Comparison of ENCODE assay signal across 12 mouse cellular contexts in genomic region chr10:3858437-3858836, GRCm38 (mm10).
DNase-seq lines count a peak whose midpoint lies in the region; ATAC-seq and TF ChIP-seq lines count a peak whose summit lies in the region.
"Had no signal": no experiment of that assay in that cellular context is flagged by ENCODE, and none has a peak within 500 bp of the region (broad histone marks: within the 10 kb centered on the region; RNA-seq: fewer than 3 reads in every experiment).

No protein-coding gene starts in this region.

- H3K9ac ChIP-seq in lung, embryonic 14.5 days = no peak overlapping the region
- no peak overlapping the region for H3K9ac ChIP-seq in lung, postnatal 0 days (replicated peaks; ENCODE audit: low read depth)
- no peak overlapping the region for H3K9ac ChIP-seq in forebrain, postnatal 0 days
- H3K9ac ChIP-seq in midbrain, embryonic 13.5 days (replicated peaks) = no peak overlapping the region
- H3K9ac ChIP-seq in heart, embryonic 12.5 days = no peak overlapping the region
- H3K9ac ChIP-seq: stomach, embryonic 15.5 days had no signal

- no peak for TF ChIP-seq CTCF in lung, embryonic 14.5 days (IDR thresholded peaks at IDR 0.05; ENCODE audit: low read depth)
- TF ChIP-seq CTCF in lung, postnatal 0 days (IDR thresholded peaks at IDR 0.05) = no peak
- no peak for TF ChIP-seq CTCF in forebrain, postnatal 0 days (IDR thresholded peaks at IDR 0.05; ENCODE audit: low read depth)

- no peaks in the 10 kb centered on the region for H3K27me3 ChIP-seq in lung, embryonic 14.5 days (ENCODE audit: insufficient read depth, low read length)
- H3K27me3 ChIP-seq in lung, postnatal 0 days (replicated peaks; ENCODE audit: insufficient read depth, low read length) = no peaks in the 10 kb centered on the region
- H3K27me3 ChIP-seq in forebrain, postnatal 0 days (ENCODE audit: insufficient read depth, low read length) = no peaks in the 10 kb centered on the region
- H3K27me3 ChIP-seq in midbrain, embryonic 13.5 days = no peaks in the 10 kb centered on the region
- H3K27me3 ChIP-seq in heart, embryonic 12.5 days (replicated peaks) = no peaks in the 10 kb centered on the region; the same call in 1 of the 2 replicates
- H3K27me3 ChIP-seq: stomach, embryonic 15.5 days had no signal

- no peak for DNase-seq in lung, embryonic 14.5 days
- no peak for DNase-seq in lung, postnatal 0 days (ENCODE audit: low spot score)
- peak; percentile 22 for DNase-seq in forebrain, postnatal 0 days
- no peak for DNase-seq in thymus, adult 18-20 months
- no peak for DNase-seq in thymus, postnatal 25 days
- DNase-seq: B cell, adult 2 months; right cerebral cortex, postnatal 14 days had no signal

- no peak overlapping the region for H3K4me3 ChIP-seq in lung, embryonic 14.5 days (ENCODE audit: low read depth, low read length)
- no peak overlapping the region for H3K4me3 ChIP-seq in lung, postnatal 0 days (ENCODE audit: low read depth, low read length)
- H3K4me3 ChIP-seq in forebrain, postnatal 0 days (ENCODE audit: low read depth, low read length) = no peak overlapping the region
- no peak overlapping the region for H3K4me3 ChIP-seq in midbrain, embryonic 13.5 days (replicated peaks)
- H3K4me3 ChIP-seq in heart, embryonic 12.5 days = no peak overlapping the region
- H3K4me3 ChIP-seq: myocyte; stomach, embryonic 15.5 days had no signal

- TF ChIP-seq EP300 in lung, postnatal 0 days (IDR thresholded peaks at IDR 0.05) = no peak

- peaks cover 17% of the 10 kb centered on the region for H3K4me1 ChIP-seq in lung, embryonic 14.5 days (ENCODE audit: insufficient read depth)
- no peaks in the 10 kb centered on the region for H3K4me1 ChIP-seq in lung, postnatal 0 days (ENCODE audit: insufficient read depth, low read depth, low read length)
- H3K4me1 ChIP-seq in forebrain, postnatal 0 days (ENCODE audit: insufficient read depth) = 0 out of 2 replicates have a peak, but pooled peaks cover 3% of the 10 kb centered on the region
- peaks cover 37% of the 10 kb centered on the region for H3K4me1 ChIP-seq in midbrain, embryonic 13.5 days (replicated peaks)
- H3K4me1 ChIP-seq in heart, embryonic 12.5 days (replicated peaks) = peaks cover 15% of the 10 kb centered on the region

- no peaks in the 10 kb centered on the region for H3K36me3 ChIP-seq in lung, embryonic 14.5 days (ENCODE audit: insufficient read depth)
- no peaks in the 10 kb centered on the region for H3K36me3 ChIP-seq in lung, postnatal 0 days (ENCODE audit: insufficient read depth, low read length)
- no peaks in the 10 kb centered on the region for H3K36me3 ChIP-seq in forebrain, postnatal 0 days (ENCODE audit: insufficient read depth)
- no peaks in the 10 kb centered on the region for H3K36me3 ChIP-seq in midbrain, embryonic 13.5 days
- no peaks in the 10 kb centered on the region for H3K36me3 ChIP-seq in heart, embryonic 12.5 days
- H3K36me3 ChIP-seq: stomach, embryonic 15.5 days had no signal

- no peaks in the 10 kb centered on the region for H3K9me3 ChIP-seq in lung, embryonic 14.5 days (ENCODE audit: low read depth, low read length)
- H3K9me3 ChIP-seq in lung, postnatal 0 days (ENCODE audit: low read length) = no peaks in the 10 kb centered on the region
- no peaks in the 10 kb centered on the region for H3K9me3 ChIP-seq in forebrain, postnatal 0 days (ENCODE audit: low read length)
- H3K9me3 ChIP-seq in midbrain, embryonic 13.5 days = no peaks in the 10 kb centered on the region
- H3K9me3 ChIP-seq in heart, embryonic 12.5 days (replicated peaks) = no peaks in the 10 kb centered on the region
- H3K9me3 ChIP-seq: stomach, embryonic 15.5 days had no signal

- H3K4me2 ChIP-seq in lung, embryonic 14.5 days = no peak overlapping the region
- no peak overlapping the region for H3K4me2 ChIP-seq in lung, postnatal 0 days (replicated peaks; ENCODE audit: low read depth, low read length)
- H3K4me2 ChIP-seq in forebrain, postnatal 0 days (ENCODE audit: low read depth) = no peak overlapping the region
- H3K4me2 ChIP-seq in midbrain, embryonic 13.5 days (replicated peaks) = no peak overlapping the region
- H3K4me2 ChIP-seq in heart, embryonic 12.5 days = no peak overlapping the region
- H3K4me2 ChIP-seq: stomach, embryonic 15.5 days had no signal

- H3K27ac ChIP-seq in lung, embryonic 14.5 days (ENCODE audit: low read depth) = no peak overlapping the region
- no peak overlapping the region for H3K27ac ChIP-seq in lung, postnatal 0 days (ENCODE audit: low read length)
- H3K27ac ChIP-seq in forebrain, postnatal 0 days (ENCODE audit: low read depth, low read length) = no peak overlapping the region
- H3K27ac ChIP-seq in midbrain, embryonic 13.5 days = no peak overlapping the region
- no peak overlapping the region for H3K27ac ChIP-seq in heart, embryonic 12.5 days (ENCODE audit: poor library complexity, severe bottlenecking)
- H3K27ac ChIP-seq: stomach, embryonic 15.5 days had no signal

- peak; percentile 47; the same call in 1 of the 2 replicates for ATAC-seq in lung, embryonic 14.5 days (ENCODE audit: insufficient read depth)
- ATAC-seq in lung, postnatal 0 days = no peak
- peak; percentile 73 for ATAC-seq in forebrain, postnatal 0 days
- ATAC-seq in midbrain, embryonic 13.5 days = peak; percentile 84
- no peak for ATAC-seq in heart, embryonic 12.5 days (ENCODE audit: insufficient number of reproducible peaks, low FRiP score)
- no peak for ATAC-seq in activated CD4-positive, CD25-positive, alpha-beta regulatory T cell, adult 4 months

- WGBS in lung, embryonic 14.5 days = 14% methylated on average over 4 of the region's 4 CpGs
- 31% methylated on average over 4 of the region's 4 CpGs for WGBS in lung, postnatal 0 days
- WGBS in forebrain, postnatal 0 days = 22% methylated on average over 4 of the region's 4 CpGs
- WGBS in midbrain, embryonic 13.5 days = 20% methylated on average over 4 of the region's 4 CpGs
- whole genome bisulfite sequencing in heart, embryonic 12.5 days = 33% methylated on average over 4 of the region's 4 CpGs

Comparison
In these comparisons a context has a peak if more than half of its experiments do, and no peak if none do; other contexts are left out.
1. ATAC-seq: peak in lung, embryonic 14.5 days (single experiment), forebrain, postnatal 0 days (single experiment) and midbrain, embryonic 13.5 days (single experiment); none in lung, postnatal 0 days (single experiment), heart, embryonic 12.5 days (single experiment) and activated CD4-positive, CD25-positive, alpha-beta regulatory T cell, adult 4 months (single experiment).